Mouse (Mus musculus) heart, postnatal 10 days (tissue): ENCODE data around the gene Hsd3b1. TPM values are rescaled to one million over a fixed set of nuclear protein-coding genes. Genes with fewer than 3 reads are reported as not detected.

Experiments used
- total RNA-seq, 2 experiments: library from RNA; stranded (reverse); gene quantifications; 2 replicates each; pipeline ENCODE4 v1.2.3; 2021

Gene Hsd3b1
- total RNA-seq, 2 experiments from 2014 or later, result not detected

Other genes with a start within 250 kb of the Hsd3b1 start
- not detected for gene Hsd3b5, start 229.5 kb downstream of the Hsd3b1 start, total RNA-seq
- gene Hsd3b2, start 135.3 kb downstream of the Hsd3b1 start, total RNA-seq, result under 1 TPM in 1 of 2 experiments, not detected in 1; 0.12 TPM
- not detected for gene Hsd3b3, start 96.7 kb downstream of the Hsd3b1 start, total RNA-seq
- gene Hsd3b6, start 45.4 kb downstream of the Hsd3b1 start, total RNA-seq, result not detected
- gene Hao2, start 33.4 kb upstream of the Hsd3b1 start, total RNA-seq, result not detected